Mouse (Mus musculus) kidney, embryonic 16.5 days (tissue): Measurements from ENCODE around the gene Lhfpl2. TPM values are rescaled to one million over a fixed set of nuclear protein-coding genes. Genes with fewer than 3 reads are reported as not detected.

Source experiments
- ATAC-seq: fragments of 200-750 bp; cut with Nextera tagmentation; 2 replicates; pipeline ENCODE4 v1.8.0; 2017; ENCODE audit warnings: moderate TSS enrichment; ENCODE audit not compliant: low FRiP score, low TSS enrichment
- H3K27ac ChIP-seq: fragments of 300-500 bp; sonication (generic); 2 replicates; pipeline ENCODE4 v1.5.1; 2014; ENCODE audit warnings: low read length
- H3K27me3 ChIP-seq: fragments of 300-500 bp; sonication (generic); 2 replicates; pipeline ENCODE4 v1.6.1; 2014; ENCODE audit warnings: low read length, control low read depth, mixed read lengths; ENCODE audit not compliant: insufficient read depth
- H3K36me3 ChIP-seq: fragments of 300-500 bp; sonication (generic); 2 replicates; pipeline ENCODE4 v1.6.1; 2014; ENCODE audit warnings: low read length, control low read depth, mixed read lengths; ENCODE audit not compliant: insufficient read depth
- H3K4me1 ChIP-seq: fragments of 300-500 bp; sonication (generic); 2 replicates; pipeline ENCODE4 v1.6.1; 2014; ENCODE audit warnings: low read length, control low read depth, mixed read lengths; ENCODE audit not compliant: insufficient read depth
- H3K4me2 ChIP-seq: fragments of 300-500 bp; sonication (generic); replicated peaks from 2 replicates; pipeline ENCODE4 v1.6.1; 2014; ENCODE audit warnings: low read depth, low read length
- H3K4me3 ChIP-seq: fragments of 300-500 bp; sonication (generic); 2 replicates; pipeline ENCODE4 v1.5.1; 2014; ENCODE audit warnings: mild to moderate bottlenecking, low read length
- H3K9ac ChIP-seq: fragments of 300-500 bp; sonication (generic); replicated peaks from 2 replicates; pipeline ENCODE4 v1.6.1; 2014; ENCODE audit warnings: low read length
- H3K9me3 ChIP-seq: fragments of 300-500 bp; sonication (generic); 2 replicates; pipeline ENCODE4 v1.6.1; 2016; ENCODE audit warnings: low read length, control low read depth
- WGBS: fragments of 180-500 bp; shearing (Covaris S2); extraction: QIAGEN DNeasy Blood & Tissue Kit; methylation state at CpG from one replicate; pipeline ENCODE4 v1.1.7; 2014; 5-methylcytosine and 5-hydroxymethylcytosine counted together
- polyA plus RNA-seq: library from polyadenylated mRNA; unstranded; fragments of >200 nt; fragmentation: Nextera tagmentation; extraction: Ambion mirVana; gene quantifications from 2 replicates; pipeline ENCODE4 v1.2.1, GENCODE M21; 2015

The Lhfpl2 gene
- polyA plus RNA-seq, 1 experiment from 2014 or later = 91.2 TPM

DNA sequence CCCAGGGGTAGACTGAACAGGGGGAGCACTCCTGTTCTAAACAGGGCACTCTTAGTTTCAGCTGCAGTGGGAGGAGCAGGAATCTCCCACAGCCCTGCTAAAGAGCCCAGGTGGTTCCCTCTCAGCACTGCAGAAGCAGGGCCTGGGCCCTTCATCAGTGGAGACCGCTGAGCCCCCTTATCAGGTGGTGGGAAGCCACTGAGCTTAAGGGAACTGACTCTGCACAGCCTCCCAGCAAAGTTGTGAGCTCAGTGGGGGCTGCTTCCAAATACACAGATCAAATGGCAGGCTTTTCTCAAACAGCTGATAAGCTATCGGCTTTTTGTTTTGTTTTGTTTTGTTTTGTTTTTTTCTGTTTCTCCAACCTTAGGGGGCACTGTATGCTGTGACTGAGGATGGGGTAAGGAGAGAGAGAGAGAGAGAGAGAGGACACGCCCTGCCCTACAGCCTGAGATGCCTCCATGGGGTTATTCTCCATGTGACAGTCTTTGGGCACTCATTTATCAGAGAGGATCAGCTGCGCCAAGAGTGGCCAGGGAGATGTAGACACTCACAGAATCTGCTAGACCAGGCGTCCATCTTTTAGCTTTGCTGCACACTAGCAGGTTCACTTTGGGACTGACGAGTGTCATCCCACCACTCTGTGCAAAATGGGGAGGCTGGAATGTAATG lies 117.9 kb downstream of the Lhfpl2 start:
- Histone ChIP-seq H3K9me3 (no peaks in the 10 kb centered on the region), H3K36me3 (peaks cover 19% of the 10 kb centered on the region), H3K9ac (no peak overlapping the region), H3K27me3 (no peaks in the 10 kb centered on the region), H3K4me1 (peaks cover 58% of the 10 kb centered on the region), H3K4me2 (peak overlapping the region; percentile 84), H3K4me3 (peak overlapping the region; percentile 47), H3K27ac (no peak overlapping the region)
- WGBS = 65% methylated on average over 6 of the region's 6 CpGs
- ATAC-seq = no peak

DNA sequence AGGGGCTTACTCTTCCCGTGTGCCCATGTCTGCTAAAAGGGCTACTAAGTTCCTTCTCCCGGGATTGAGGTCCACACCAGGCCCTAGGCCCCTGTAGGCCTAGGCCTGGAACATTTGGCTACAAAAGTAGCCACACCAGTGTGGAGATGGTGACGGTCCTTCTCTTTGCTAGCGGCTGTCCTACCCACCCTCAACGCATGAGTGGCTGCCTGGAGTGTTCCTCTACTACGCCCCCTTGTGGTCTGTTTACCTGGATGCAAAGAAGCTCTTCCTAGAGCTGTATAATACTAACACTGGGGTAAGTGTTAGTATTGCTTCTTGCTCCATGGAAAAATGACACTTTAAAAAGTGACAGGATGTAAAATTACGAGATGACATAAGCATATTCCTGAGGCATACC lies 119.6 kb downstream of the Lhfpl2 start:
- Histone ChIP-seq H3K27ac (no peak overlapping the region), H3K9ac (no peak overlapping the region), H3K4me3 (no peak overlapping the region), H3K9me3 (no peaks in the 10 kb centered on the region), H3K27me3 (no peaks in the 10 kb centered on the region), H3K36me3 (peaks cover 19% of the 10 kb centered on the region), H3K4me1 (peaks cover 69% of the 10 kb centered on the region), H3K4me2 (no peak overlapping the region)
- 54% methylated on average over 7 of the region's 7 CpGs for WGBS
- ATAC-seq = no peak

DNA sequence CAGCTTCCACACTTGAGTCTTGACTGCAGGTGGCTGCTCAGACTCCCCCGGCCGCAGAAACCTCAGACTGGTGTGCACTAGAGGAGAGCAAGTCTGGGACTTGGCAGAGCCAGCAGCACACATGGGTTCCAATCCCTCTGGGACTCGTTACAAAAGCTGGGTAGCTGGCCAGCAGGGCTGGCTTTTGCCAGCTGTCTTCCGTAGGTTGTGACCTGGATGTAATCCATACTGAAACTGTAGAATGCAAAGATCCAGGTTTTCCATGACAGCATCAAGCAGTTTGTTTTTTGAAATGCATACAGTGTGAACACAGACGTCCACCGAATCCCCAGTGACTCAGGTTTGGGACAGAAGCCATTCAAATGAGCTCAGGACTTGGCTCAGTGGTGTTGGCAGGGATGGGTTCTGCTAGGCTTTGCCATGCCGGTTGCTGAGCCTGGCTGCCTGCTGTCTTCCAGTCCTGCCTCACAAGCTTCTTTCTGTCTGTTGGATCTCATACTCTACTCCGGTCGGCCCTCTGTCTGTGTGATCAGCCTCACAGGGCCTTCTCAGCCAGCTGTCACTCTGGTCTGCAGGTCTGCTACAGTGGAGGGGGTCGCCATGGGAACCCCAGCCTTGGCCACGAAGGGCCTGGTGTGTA lies 120.9 kb downstream of the Lhfpl2 start:
- no peak for ATAC-seq
- no peak overlapping the region; the same call in 1 of the 2 replicates for H3K27ac ChIP-seq
- WGBS = 50% methylated on average over 11 of the region's 11 CpGs

DNA sequence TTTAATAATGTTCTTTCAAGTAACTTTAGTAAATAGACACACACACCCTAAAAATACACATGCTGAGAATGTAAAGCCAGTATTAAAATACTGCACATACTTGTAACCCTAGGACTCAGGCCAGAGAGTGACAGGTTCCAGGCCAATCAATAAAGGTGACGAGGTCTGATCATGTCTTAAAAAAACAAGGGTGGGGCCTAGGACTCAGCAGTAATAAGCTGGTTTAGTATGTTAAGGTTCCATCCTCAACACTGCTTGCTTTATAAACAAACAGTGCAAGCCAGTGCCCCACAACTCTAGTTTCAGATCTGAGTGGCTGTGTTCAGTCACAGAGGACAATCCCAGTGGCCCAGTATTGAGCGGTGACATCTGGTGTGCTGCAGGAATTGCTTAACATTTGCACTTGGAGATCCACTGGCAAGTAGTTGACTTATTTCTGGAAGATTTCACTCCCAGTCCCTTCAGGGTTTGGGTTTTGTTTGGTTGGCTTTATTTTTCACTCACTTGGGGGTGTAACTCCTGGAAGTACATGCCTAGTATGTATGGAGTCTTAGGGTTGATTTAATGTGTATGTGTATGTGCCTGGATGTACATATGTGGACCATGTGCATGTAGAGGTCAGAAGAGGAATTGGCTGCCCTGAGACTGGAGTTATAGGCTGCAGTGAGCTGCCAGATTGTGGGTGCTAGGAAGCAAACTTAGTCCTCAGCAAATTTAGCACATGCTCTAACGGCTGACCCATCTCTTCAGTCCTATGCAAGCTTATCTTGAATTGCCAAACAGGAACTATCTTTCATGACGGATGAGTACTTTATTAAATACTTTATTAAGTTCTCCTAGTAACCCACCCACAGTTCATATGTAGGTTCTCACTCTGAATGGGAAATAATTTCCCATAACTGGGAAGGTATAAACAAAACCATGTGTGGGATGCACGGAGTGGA lies 123.2 kb downstream of the Lhfpl2 start:
- Histone ChIP-seq H3K4me1 (peaks cover 36% of the 10 kb centered on the region), H3K4me3 (no peak overlapping the region), H3K27me3 (no peaks in the 10 kb centered on the region), H3K36me3 (peaks cover 25% of the 10 kb centered on the region), H3K9me3 (no peaks in the 10 kb centered on the region), H3K9ac (no peak overlapping the region), H3K4me2 (no peak overlapping the region), H3K27ac (no peak overlapping the region)
- 84% methylated on average over 5 of the region's 5 CpGs for WGBS
- ATAC-seq = no peak

More for the DNA sequence above, 120.9 kb downstream of the Lhfpl2 start:
- no peak overlapping the region for H3K9ac ChIP-seq
- no peaks in the 10 kb centered on the region for H3K27me3 ChIP-seq
- no peak overlapping the region for H3K4me2 ChIP-seq
- peaks cover 19% of the 10 kb centered on the region for H3K36me3 ChIP-seq
- no peaks in the 10 kb centered on the region for H3K9me3 ChIP-seq
- H3K4me3 ChIP-seq = no peak overlapping the region
- peaks cover 57% of the 10 kb centered on the region for H3K4me1 ChIP-seq

DNA sequence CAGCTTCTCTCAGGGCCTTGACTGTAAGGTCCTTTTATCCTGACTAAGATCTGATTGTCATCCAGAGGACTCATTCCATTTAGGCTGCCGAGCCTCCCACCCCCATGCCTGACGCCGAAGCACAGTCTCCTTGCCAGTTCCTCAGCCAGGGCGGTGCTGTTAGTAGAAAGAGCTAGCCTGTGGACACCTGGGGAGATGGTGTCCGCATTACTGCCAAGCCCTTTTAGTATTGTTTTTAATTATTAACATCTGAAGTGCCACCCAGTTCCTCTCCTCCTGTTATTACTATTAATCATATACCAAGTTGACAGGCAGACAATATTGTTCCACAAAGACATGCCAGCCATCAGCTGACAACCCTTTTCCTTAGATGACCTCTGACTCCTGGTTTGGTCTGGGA lies 124.4 kb downstream of the Lhfpl2 start:
- Histone ChIP-seq H3K4me2 (no peak overlapping the region), H3K4me1 (peaks cover 26% of the 10 kb centered on the region), H3K4me3 (no peak overlapping the region), H3K36me3 (peaks cover 18% of the 10 kb centered on the region; the same call in 1 of the 2 replicates), H3K9ac (no peak overlapping the region), H3K27me3 (no peaks in the 10 kb centered on the region), H3K27ac (no peak overlapping the region), H3K9me3 (no peaks in the 10 kb centered on the region)
- ATAC-seq = no peak
- WGBS = 72% methylated on average over 5 of the region's 5 CpGs

DNA sequence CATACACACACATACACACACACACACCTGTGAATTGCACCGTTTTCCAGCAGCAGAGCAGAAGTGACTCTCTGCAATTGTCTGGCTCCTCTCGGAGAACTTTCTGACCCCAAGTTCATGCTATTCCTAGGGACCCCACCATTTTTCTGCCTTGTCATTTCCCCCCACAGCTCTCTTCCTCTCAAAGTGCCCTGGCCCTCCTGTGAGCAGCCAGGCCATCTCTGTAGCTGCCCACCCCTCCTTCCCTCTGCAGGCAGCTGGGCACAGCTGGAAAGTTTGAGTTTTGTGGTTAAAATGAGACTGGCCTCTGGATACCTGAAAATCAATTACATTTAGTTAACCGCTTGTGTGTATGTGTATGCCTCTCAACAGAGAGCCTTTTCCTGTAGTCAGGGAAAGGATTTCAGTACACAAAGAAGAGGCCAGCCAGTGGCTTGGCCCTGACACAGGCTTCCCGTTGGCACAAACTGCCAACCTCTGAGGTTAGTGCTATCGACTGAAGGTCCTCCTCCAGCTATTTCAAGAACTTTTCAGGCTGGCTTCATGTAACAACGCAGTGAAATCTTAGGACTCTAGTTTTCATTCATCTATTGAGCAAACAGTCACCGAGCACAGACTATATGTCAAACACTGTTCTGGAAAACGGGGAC lies 125.9 kb downstream of the Lhfpl2 start:
- Histone ChIP-seq H3K27ac (no peak overlapping the region), H3K4me1 (peaks cover 25% of the 10 kb centered on the region), H3K9ac (no peak overlapping the region), H3K4me2 (no peak overlapping the region), H3K27me3 (no peaks in the 10 kb centered on the region), H3K36me3 (peaks cover 16% of the 10 kb centered on the region; the same call in 1 of the 2 replicates), H3K9me3 (no peaks in the 10 kb centered on the region), H3K4me3 (no peak overlapping the region)
- WGBS = 78% methylated on average over 8 of the region's 8 CpGs
- no peak for ATAC-seq

DNA sequence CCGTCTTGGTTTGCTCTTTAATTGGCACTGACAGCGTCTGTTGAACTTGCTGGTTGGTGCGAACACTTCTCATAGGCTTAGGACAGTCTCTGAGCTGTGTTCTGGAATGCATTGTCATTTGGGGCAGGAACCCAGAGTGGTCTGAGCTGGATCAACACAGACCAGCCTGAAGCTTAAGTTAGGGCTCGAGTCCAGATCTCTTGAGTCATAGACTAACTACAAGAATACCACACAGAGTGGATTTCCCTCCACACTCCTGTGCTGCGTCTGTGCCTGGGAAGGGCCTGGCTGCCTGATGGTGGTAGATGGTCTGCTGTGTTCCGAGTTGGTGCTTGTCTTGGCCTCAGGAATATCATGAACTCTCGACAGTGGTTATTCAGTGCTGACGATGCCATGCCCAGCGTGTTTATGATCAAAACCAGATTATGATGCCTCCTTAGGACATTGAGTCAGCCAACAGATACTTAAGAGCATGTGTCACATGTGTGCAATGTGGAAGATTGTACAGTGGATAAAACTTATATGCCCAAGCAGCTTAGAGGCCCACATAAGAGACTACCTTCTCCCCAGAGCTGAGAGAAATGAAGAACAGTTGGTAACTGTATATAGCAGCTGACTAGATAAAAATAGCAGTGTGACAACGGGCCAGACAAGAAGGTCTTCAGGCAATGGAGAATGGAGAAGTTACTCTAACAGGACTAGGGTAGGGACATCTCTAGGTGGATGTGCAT lies 127.3 kb downstream of the Lhfpl2 start:
- Histone ChIP-seq H3K4me2 (no peak overlapping the region), H3K27ac (no peak overlapping the region), H3K9me3 (no peaks in the 10 kb centered on the region), H3K9ac (no peak overlapping the region), H3K4me3 (no peak overlapping the region), H3K36me3 (peaks cover 9% of the 10 kb centered on the region; the same call in 1 of the 2 replicates), H3K27me3 (no peaks in the 10 kb centered on the region), H3K4me1 (peaks cover 15% of the 10 kb centered on the region)
- ATAC-seq = no peak
- 89% methylated on average over 10 of the region's 10 CpGs for WGBS

DNA sequence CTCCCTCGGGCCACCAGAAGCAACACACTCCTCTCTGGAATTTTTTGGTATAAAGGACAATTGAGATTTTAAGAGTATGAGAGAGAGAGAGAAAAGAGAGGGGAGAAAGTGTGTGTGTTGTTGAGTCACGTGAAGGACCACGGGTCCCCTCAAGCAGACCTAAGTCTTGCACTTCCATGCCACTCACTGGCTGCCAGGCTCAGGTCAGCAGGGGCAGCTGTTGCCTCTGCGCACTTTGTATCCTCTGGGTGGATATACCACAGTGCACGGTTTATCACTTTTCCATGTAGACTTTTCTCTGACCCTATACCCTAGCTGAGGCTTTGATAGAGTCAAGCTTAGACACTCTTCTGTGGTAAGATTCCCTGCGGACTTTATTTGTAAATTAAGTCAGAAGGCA lies 128.0 kb downstream of the Lhfpl2 start:
- Histone ChIP-seq H3K9ac (no peak overlapping the region), H3K36me3 (peaks cover 7% of the 10 kb centered on the region; the same call in 1 of the 2 replicates), H3K4me2 (no peak overlapping the region), H3K27ac (no peak overlapping the region), H3K4me3 (no peak overlapping the region), H3K4me1 (peaks cover 15% of the 10 kb centered on the region), H3K9me3 (no peaks in the 10 kb centered on the region), H3K27me3 (no peaks in the 10 kb centered on the region)
- no peak for ATAC-seq
- WGBS = 94% methylated on average over 5 of the region's 6 CpGs
